Mouse (Mus musculus) adrenal gland, adult 18-20 months (tissue): Measurements from ENCODE around the gene Sf3b5. TPM values are rescaled to one million over a fixed set of nuclear protein-coding genes. Genes with fewer than 3 reads are reported as not detected.
"Not testable (repeated sequence)": the region's sequence is repeated elsewhere in the genome, so short reads cannot be mapped to it uniquely, and the experiment has no call there.

Experiments used
- DNase-seq, 2 experiments: peaks; one replicate each; pipeline ENCODE4 v3.0.0; 2021 to 2022; ENCODE audit warnings: low spot score in 2 of 2
- total RNA-seq, 2 experiments: library from RNA; stranded (reverse); gene quantifications; 1 replicate in 1 of 2; 2 replicates in 1 of 2; pipeline ENCODE4 v1.2.3; 2021

Gene Sf3b5
- total RNA-seq, 2 experiments from 2014 or later, result 10.6 to 12.5 TPM

DNA sequence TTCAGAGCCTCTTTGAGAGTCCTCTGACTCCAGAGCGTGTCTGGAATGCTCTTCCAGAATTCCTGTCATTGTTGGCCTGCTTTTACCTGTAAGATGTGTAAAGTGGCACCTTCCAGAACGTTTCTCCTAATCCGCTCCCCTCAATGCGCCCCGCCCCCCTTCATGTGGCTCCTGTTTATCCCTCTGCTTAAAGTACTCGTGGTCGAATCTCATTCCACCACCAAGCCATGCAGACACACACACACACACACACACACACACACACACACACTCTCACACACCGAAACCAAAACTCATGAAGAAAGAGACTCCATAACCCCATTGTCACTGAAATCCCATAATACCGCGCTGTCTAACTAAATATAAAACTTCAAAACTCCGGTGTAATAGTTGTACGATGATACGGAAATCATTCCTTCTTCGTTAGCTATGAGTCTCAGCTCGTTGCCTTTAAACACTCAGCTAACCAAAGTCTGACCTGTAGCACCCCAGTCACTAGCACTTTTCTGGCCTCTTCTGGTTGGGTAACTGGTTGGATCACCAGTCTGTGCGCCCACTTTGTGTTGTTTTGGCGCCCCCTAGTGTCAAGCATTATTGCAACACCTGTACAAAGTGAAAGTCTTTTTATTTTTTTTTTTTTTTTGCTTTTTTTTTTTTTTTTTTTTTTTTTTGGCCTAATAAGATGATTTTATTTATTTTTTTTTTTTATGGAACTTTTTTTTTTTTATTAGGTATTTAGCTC, 8.2 kb upstream of the Sf3b5 start:
- peak; percentile 86 to 88 for DNase-seq

DNA sequence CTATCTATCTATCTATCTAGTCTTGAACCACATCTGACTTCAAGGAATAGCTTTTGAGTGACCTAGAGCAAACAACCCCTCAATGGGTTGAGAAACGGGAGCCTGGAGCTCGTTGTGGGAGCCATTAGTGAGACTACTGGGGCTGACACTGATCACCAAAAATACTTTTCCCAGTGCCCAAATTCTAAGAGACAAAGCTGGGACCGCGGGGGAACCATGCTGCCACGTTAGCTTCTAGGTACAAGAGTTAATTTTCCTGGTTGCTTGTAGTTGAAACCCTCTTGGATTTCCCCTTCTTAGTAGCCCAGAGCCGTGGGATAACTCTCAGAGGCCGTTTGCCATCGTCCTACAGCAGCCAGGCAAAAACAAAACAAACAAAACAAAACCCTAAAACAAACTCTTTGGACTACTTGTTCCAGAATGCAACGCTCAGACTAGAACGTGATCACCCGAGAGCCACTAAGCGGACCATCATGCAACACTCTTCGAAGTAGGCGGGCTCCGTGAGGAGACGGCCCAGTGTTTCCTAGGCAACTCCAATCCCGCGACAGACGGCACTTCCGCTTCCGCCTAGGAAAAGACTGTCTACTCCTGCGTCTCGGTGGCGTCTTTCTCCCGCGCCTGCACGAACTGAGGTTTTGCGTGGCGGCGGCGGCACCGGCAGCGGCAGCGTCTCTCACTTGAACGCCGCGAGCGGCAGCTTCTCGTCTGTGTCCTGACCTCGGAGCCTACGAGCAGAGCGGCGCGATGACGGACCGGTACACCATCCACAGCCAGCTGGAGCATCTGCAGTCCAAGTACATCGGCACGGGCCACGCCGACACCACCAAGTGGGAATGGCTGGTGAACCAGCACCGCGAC, 3.0 kb downstream of the Sf3b5 start:
- peak; percentile 87 for DNase-seq

DNA sequence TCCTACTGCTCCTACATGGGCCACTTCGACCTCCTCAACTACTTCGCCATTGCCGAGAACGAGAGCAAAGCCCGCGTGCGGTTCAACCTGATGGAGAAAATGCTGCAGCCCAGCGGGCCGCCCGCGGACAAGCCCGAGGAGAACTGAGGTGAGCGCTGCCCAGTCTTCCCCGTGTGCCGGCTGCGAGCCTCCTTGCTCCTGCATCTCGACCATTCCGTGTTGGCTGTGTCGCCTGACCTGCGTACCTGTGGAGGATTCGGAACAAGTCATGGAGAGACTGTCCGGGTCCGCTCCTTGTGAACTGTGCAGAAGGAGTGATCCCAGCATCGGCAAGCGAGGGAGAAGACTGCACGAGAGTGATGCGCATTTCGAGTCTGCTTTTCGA, 3.6 kb downstream of the Sf3b5 start:
- DNase-seq, result no peak

DNA sequence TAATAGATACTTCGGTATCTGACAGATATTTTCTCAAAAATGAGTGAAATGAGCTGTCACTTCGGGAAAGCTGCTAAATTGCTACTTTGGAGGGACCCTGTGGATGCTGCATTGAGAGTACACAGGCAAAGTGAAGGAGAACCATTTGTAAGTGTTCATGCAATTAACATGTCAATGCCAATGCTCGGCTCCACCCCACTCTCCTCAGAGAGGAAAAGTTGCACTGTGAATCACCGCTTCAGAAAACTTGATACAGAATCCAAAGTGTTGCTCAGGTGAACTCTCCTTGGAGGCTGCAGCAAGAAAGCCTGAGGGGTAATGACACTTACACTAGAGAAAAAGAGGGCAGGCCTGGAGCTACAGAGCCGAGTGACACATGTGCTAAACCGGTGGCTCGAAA, 8.9 kb downstream of the Sf3b5 start:
- no peak for DNase-seq

DNA sequence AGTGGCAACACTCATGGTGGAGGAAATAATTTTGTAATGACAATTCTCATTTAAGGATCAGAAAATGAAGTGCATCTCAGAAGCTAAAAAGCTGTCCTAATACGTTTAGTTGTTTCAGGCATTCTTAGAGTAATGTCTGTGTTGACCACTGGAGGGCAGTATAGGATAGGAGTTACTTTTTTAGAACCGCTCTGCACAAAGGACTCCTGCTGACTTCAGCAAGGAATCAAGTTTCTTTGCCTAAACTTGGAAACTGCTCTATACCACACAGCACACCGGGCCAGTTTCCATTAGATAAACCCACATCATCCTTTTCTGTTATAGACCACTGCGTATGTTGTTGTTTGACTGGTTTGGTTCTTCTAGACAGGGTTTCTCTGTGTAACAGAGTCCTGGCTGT, 11.4 kb downstream of the Sf3b5 start:
- peak in 1 of 2 experiments; percentile 36 for DNase-seq

DNA sequence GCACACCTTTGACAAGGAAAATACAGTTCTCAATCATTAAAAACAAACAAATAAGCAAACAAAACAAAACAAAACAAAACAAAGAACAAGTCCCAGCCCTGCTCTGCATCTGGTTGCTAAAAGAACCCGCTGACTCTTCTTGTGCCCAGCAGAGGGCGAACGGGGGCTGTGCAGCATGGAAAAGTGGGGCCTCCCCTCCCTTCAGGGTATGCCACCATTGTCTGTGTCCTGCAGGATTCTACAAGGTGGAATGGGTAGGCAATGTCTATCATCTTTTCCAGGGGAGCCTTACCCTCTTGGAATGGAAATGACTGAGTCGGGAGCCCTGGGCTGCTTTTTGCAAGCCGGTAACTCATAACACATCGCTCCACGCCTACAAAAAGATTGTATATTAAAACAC, 13.4 kb downstream of the Sf3b5 start:
- no peak for DNase-seq

DNA sequence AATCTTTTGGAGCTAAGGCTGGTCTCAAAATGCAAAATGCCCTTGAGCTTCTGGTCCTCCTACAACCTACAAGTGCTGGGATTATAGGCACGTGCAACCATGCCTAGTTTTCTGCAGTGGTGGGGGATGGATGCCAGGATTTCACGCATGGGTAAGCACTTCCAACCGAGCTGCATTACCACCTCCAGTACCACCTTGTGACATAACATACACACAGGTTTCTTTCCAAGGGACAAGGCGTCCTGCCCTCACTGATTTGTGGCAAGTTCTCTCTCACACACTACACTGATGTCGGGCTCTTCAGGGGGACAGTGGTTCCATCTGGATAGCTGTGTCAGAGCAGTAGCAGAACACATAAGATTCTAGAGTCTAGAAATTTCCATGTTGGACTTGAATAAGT, 13.9 kb downstream of the Sf3b5 start:
- DNase-seq, result no peak

DNA sequence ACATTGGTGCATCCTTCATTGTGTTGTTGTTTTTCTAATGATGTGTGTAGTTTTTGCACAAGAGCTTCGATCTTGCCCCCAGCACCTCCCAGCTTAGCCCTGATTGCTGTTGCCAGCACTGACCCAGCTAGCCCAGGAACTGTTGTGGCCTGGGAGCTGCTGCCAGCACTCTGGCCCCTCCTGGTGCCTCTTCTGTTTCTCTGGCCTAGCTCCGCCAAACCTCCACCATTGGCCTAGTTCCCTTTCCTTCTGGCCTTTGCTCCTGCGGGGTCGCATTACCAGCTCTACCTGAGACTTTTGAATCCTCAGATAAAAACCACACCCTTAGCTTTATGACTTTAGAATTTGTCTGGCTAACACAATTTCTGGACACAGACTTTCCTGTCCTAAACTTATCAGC, 17.0 kb downstream of the Sf3b5 start:
- DNase-seq, result no peak

DNA sequence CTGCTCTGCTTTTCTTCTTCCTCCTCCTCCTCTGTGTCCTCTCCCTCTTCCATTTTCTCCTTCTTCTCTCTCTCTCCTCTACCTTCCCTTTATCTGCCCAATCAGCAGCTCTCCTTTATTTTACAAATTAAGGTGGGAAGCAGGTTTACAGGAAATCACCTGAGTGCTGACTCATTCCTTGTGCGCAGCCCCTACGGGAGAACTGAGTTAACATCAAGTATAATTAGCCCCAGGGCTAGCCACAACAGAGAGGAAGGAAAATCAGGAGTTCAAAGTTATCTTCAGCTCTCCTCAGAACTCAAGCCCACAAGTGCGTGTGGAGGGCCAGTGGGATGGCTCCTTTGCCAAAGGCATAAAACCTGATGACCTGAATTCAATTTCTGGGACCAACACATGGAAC, 18.8 kb downstream of the Sf3b5 start:
- DNase-seq, result not testable (repeated sequence)

DNA sequence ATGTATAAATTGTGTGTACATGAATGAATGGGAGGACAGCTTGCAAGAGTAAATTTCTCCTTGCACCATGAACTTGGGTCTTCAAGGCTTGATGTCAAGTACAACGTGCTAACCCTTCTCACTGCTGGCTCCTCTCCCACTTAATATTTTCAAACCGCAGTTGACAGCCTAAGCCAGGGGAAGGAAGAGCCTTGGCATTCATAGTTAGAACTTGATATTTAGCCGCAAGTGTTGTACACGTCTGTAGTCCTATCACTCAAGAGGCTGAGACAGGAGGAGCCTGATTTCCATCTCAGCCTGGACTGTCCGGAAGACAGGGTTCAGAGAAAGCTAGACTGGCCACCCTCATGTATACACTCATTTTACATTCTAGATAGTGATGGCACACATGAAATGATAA, 22.6 kb downstream of the Sf3b5 start:
- DNase-seq, result no peak

DNA sequence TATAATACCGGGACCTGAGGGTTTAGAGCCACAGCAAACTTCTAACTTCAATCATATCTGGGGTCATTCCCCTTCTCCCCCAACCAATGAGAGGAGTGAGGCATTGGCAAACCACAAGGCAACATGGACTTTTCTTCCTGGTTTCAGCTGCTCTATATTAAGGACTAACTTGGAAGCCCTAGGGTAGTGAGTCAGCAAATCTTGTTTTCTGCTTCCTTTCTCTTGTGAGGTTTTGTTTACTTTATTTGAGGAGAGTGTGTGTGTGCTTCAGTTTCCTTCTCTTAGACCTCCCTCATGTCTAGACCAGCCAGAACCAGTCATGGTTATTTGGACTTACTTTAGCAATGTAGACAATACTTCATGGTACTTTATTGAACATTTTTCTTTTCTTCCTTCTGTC, 23.1 kb downstream of the Sf3b5 start:
- no peak for DNase-seq

DNA sequence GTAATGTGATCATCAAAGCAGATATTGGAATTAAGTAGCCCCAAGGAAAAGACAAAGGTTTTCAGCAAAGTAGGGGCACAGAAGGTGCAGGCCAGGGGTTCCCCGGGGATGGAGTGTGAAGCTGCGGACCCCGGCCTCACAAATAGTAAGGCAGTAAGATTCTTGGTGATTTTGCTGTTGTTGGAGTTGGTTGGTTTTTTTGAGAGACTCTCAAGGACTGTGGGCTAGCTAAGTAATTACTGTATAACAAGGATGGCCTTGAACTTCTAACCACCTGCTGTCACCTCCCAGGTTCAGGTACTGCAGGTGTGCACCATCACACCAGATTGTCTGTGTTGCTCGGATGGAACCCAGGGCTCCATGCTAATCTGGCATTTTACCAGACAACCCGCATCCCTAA, 24.3 kb downstream of the Sf3b5 start:
- DNase-seq, result no peak

DNA sequence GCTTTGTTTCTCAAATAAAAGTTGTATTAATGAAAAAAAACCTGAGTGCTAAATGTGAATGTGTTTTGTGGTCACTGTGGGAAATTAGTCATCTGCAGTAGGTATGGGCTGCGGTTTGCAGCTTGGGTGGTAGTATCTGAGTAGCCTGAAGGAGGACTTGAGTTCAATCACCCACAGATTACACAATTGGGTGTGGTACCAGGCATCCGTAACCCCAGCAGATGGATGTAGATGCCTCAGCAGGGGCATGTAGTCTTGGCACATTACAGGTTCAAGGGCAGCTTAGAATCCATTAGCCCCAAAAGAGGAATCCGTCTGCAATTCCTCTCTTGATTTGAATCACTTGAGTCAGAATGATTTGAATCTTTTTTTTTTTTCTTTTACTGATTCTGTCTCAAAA, 30.1 kb downstream of the Sf3b5 start:
- no peak for DNase-seq

DNA sequence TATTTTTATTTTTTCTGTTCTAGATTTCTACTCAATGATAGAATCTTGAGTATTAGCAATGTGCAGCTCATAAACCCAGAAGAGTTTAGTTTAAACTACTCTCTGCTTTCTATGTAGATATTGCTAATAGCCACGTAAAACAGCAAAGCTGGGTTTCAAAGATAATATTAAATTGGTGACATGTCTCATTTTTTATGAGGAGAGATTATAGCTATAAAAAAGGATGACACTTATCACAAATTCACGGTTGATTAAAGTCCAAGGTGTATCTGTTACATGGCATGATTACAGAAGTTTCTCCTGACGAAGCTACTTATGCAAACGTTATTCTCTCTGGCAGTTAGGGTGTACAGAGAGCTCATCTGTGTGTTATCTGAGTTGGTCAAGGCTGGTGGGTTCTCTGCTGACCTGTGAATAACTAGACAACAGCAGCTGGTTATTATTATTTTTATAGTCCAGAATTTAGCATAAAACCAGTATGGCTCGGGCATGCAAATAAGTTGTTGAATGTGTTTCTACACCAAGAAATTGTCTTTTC, 34.6 kb downstream of the Sf3b5 start:
- no peak for DNase-seq

DNA sequence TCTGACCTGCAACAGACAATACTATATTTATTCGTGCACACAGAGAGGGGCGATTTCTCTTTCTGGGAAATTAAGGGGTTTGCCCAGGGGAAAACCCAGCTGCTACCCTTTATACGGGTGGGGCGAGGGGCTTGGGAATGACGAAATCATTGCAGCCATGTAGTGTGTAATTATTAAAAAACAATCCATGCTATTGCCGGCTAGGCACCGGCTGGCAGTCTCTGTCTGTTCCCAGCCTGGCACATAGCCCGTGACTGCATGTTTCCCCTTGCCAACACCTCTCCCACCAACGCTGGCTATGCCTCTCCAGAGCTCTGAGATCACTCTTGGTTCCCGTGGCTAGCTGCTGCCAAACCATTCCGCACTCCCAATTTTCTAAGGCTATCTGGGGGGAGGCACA, 39.5 kb downstream of the Sf3b5 start:
- DNase-seq, result no peak

DNA sequence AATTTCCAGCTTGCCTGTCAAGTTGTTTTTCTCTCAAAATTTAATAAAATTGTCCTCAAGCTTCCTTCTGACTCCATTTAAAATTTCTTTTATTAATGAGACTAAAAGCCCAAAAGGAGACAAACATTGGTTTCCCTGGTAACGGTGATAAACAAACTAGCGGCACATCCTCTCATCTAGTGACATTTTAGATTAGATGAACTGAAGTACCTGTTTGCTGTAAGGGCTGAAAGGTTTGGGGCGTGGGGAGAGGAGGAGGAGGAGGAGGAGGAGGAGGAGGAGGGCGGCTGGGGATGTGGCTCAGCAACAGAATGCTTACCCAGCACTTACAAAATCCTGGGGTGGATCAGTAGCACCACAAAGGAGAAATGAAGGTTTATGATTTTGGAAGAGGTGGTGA, 42.7 kb downstream of the Sf3b5 start:
- no peak for DNase-seq

DNA sequence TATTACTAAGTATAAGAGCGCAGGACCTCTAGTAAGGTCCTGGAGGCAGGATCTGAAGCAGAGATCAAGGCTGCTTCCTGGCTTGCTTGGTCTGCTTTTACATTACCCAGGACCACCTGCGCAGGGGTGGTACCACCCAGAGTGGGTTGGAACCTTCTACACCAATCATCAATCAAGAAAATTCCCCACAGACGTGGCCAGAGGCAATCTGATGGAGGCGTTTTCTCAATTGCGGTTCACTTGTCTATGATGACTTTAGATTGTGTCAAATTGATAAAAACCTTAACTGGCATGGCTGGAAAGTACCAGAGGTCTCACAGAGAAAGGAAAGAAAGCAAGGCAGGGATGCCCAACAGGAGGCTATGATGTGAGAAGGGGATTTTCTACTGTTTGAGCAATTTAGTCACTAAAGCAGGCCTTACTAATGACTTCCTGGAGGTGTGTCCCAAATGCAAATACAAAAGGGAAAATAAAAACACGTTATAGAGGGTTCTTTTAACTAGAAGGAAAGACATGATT, 51.8 kb downstream of the Sf3b5 start:
- no peak for DNase-seq

Other genes starting within 250 kb of the Sf3b5 start
- 10 to 100 TPM; 73.1 to 79.5 TPM for gene Utrn, start 136.0 kb upstream of the Sf3b5 start, total RNA-seq
- 10 to 100 TPM in 1 of 2 experiments, 1 to 10 TPM in 1; 6.5 to 11.0 TPM for gene Stx11, start 41.0 kb upstream of the Sf3b5 start, total RNA-seq
- gene Plagl1, start 55.2 kb downstream of the Sf3b5 start, total RNA-seq, result 10 to 100 TPM in 1 of 2 experiments, 1 to 10 TPM in 1; 7.5 to 11.8 TPM
- not detected for gene Zc2hc1b, start 172.7 kb downstream of the Sf3b5 start, total RNA-seq
- 10 to 100 TPM; 39.3 to 42.5 TPM for gene Ltv1, start 187.8 kb downstream of the Sf3b5 start, total RNA-seq